Mouse (Mus musculus): Measurements from ENCODE around the gene Cox7a2l.

GRCm38 (mm10) chr17:83466697-83467251, 50.4 kb downstream of the Cox7a2l start:
- TF ChIP-seq POLR2A (IDR thresholded peaks at IDR 0.05; ENCODE audit: low read depth, low read length): no peak
- TF ChIP-seq CTCF (conservative IDR thresholded peaks at IDR 0.05 in 1 of 2, IDR thresholded peaks at IDR 0.05 in 1 of 2; ENCODE audit: low read depth in 2 of 2, low read length in 2 of 2): no peak
- no peak for TF ChIP-seq MXI1 (IDR thresholded peaks at IDR 0.05; ENCODE audit: low read depth, low read length)
- TF ChIP-seq SMC3 (IDR thresholded peaks at IDR 0.05; ENCODE audit: low read depth, low read length): no peak
- TF ChIP-seq MAX (IDR thresholded peaks at IDR 0.05; ENCODE audit: low read length): no peak
- no peak for TF ChIP-seq RCOR1 (conservative IDR thresholded peaks at IDR 0.05; ENCODE audit: low read depth, low read length)
- TF ChIP-seq JUN (IDR thresholded peaks at IDR 0.05; ENCODE audit: insufficient read depth, low read depth, low read length): no peak
- no peak for TF ChIP-seq EP300 (IDR thresholded peaks at IDR 0.05; ENCODE audit: low read length)
- TF ChIP-seq E2F4 (IDR thresholded peaks at IDR 0.05; ENCODE audit: insufficient replicate concordance, low read depth, low read length): no peak
- TF ChIP-seq POLR2AphosphoS2 (IDR thresholded peaks at IDR 0.05; ENCODE audit: low read depth, low read length): no peak
